Mouse (Mus musculus) fibroblast of lung, adult 2 months (primary cell): ENCODE results near the gene Ifitm2.

ENCODE experiments used
- DNase-seq: peaks from one replicate; pipeline ENCODE4 v3.0.0-alpha.2; 2011; ENCODE audit warnings: low read depth

Ifitm2 gene

GRCm38 (mm10) chr7:140905642-140906081 is 50.1 kb downstream of the Ifitm2 start:
- no peak for DNase-seq
